Comparison of ENCODE assay signal across 19 mouse cellular contexts in genomic region chr5:103747098-103747497, GRCm38 (mm10). TPM values are rescaled to one million over a fixed set of nuclear protein-coding genes. Genes with fewer than 3 reads are reported as not detected.
DNase-seq lines count a peak whose midpoint lies in the region; ATAC-seq and TF ChIP-seq lines count a peak whose summit lies in the region.
"Had no signal": no experiment of that assay in that cellular context is flagged by ENCODE, and none has a peak within 500 bp of the region (broad histone marks: within the 10 kb centered on the region; RNA-seq: fewer than 3 reads in every experiment).

No protein-coding gene starts in this region.

- intact Hi-C loops in heart, adult 2 months (cut with DNase I): no loop called here

- H3K36me3 ChIP-seq in heart, adult 2 months (ENCODE audit: control insufficient read depth, insufficient read depth, low read length): no peaks in the 10 kb centered on the region
- no peaks in the 10 kb centered on the region for H3K36me3 ChIP-seq in heart, embryonic 11.5 days (ENCODE audit: control insufficient read depth, insufficient read depth, low read length)
- no peaks in the 10 kb centered on the region for H3K36me3 ChIP-seq in thymus, adult 2 months (ENCODE audit: control insufficient read depth, insufficient read depth, low read length)
- H3K36me3 ChIP-seq in liver, embryonic 15.5 days (replicated peaks): no peaks in the 10 kb centered on the region
- H3K36me3 ChIP-seq in stomach, postnatal 0 days (ENCODE audit: control insufficient read depth, insufficient read depth, low read length): no peaks in the 10 kb centered on the region
- no peaks in the 10 kb centered on the region for H3K36me3 ChIP-seq in hindbrain, embryonic 13.5 days
- H3K36me3 ChIP-seq: embryonic facial prominence, embryonic 10.5 days; forebrain, embryonic 12.5 days; intestine, embryonic 15.5 days; kidney, embryonic 15.5 days; midbrain, embryonic 10.5 days had no signal

- peak overlapping the region; percentile 36 for H3K27ac ChIP-seq in heart, adult 2 months
- H3K27ac ChIP-seq in heart, embryonic 11.5 days (ENCODE audit: low read depth, low read length): no peak overlapping the region
- H3K27ac ChIP-seq in thymus, adult 2 months (ENCODE audit: control insufficient read depth, insufficient read depth, low read length): peak overlapping the region; percentile 66
- peak overlapping the region; percentile 88 for H3K27ac ChIP-seq in liver, embryonic 15.5 days (replicated peaks)
- no peak overlapping the region for H3K27ac ChIP-seq in stomach, postnatal 0 days (replicated peaks)
- no peak overlapping the region for H3K27ac ChIP-seq in hindbrain, embryonic 13.5 days
- H3K27ac ChIP-seq: embryonic facial prominence, embryonic 10.5 days; forebrain, embryonic 12.5 days; hindbrain, embryonic 14.5 days; intestine, embryonic 15.5 days; kidney, embryonic 15.5 days; midbrain, embryonic 10.5 days had no signal

- H3K27me3 ChIP-seq in heart, adult 2 months (ENCODE audit: control insufficient read depth, insufficient read depth, low read length): no peaks in the 10 kb centered on the region
- no peaks in the 10 kb centered on the region for H3K27me3 ChIP-seq in heart, embryonic 11.5 days (ENCODE audit: control insufficient read depth, insufficient read depth, low read length)
- no peaks in the 10 kb centered on the region for H3K27me3 ChIP-seq in thymus, adult 2 months (ENCODE audit: control insufficient read depth, insufficient read depth, low read length)
- H3K27me3 ChIP-seq in liver, embryonic 15.5 days: no peaks in the 10 kb centered on the region
- H3K27me3 ChIP-seq in stomach, postnatal 0 days (ENCODE audit: control insufficient read depth, insufficient read depth, low read length): no peaks in the 10 kb centered on the region
- no peaks in the 10 kb centered on the region for H3K27me3 ChIP-seq in hindbrain, embryonic 13.5 days
- H3K27me3 ChIP-seq: intestine, embryonic 15.5 days had no signal

- TF ChIP-seq POLR2A in heart, adult 2 months (IDR thresholded peaks at IDR 0.05; ENCODE audit: insufficient read depth, low read depth, low read length): no peak
- TF ChIP-seq POLR2A in thymus, adult 2 months (IDR thresholded peaks at IDR 0.05; ENCODE audit: control insufficient read depth, extremely low read depth, insufficient read depth, low read length, poor library complexity): no peak

- no peak for DNase-seq in heart, adult 2 months
- DNase-seq in thymus, adult 2 months: no peak
- DNase-seq in thymus, postnatal 4 days: no peak
- no peak for DNase-seq in stomach, postnatal 0 days (ENCODE audit: low spot score)
- DNase-seq in retina, embryonic 14.5 days (ENCODE audit: low spot score): no peak
- DNase-seq: adrenal gland, postnatal 36 days; cerebellum, adult 2 months; gastrocnemius, postnatal 25 days; kidney, postnatal 4 days; thymus, adult 18-20 months had no signal

- H3K4me2 ChIP-seq in heart, embryonic 11.5 days: no peak overlapping the region
- H3K4me2 ChIP-seq in liver, embryonic 15.5 days: no peak overlapping the region
- no peak overlapping the region for H3K4me2 ChIP-seq in stomach, postnatal 0 days (replicated peaks; ENCODE audit: low read depth)
- H3K4me2 ChIP-seq in hindbrain, embryonic 13.5 days: no peak overlapping the region
- H3K4me2 ChIP-seq: forebrain, embryonic 12.5 days; hindbrain, embryonic 14.5 days; intestine, embryonic 15.5 days; kidney, embryonic 15.5 days had no signal

- 58% methylated on average over 2 of the region's 2 CpGs for WGBS in heart, adult 2 months
- WGBS in heart, embryonic 11.5 days (ENCODE audit: insufficient replicate concordance): 91% methylated on average over 2 of the region's 2 CpGs
- 37% methylated on average over 2 of the region's 2 CpGs for WGBS in thymus, adult 2 months
- WGBS in liver, embryonic 15.5 days (ENCODE audit: insufficient replicate concordance): 66% methylated on average over 2 of the region's 2 CpGs
- WGBS in stomach, postnatal 0 days: 75% methylated on average over 2 of the region's 2 CpGs
- WGBS in hindbrain, embryonic 13.5 days: 89% methylated on average over 2 of the region's 2 CpGs

- H3K9ac ChIP-seq in heart, adult 2 months (ENCODE audit: low read depth, low read length): no peak overlapping the region
- no peak overlapping the region for H3K9ac ChIP-seq in heart, embryonic 11.5 days (ENCODE audit: low read depth, low read length)
- H3K9ac ChIP-seq in liver, embryonic 15.5 days: no peak overlapping the region
- H3K9ac ChIP-seq in stomach, postnatal 0 days (ENCODE audit: low read length): no peak overlapping the region
- no peak overlapping the region for H3K9ac ChIP-seq in hindbrain, embryonic 13.5 days
- H3K9ac ChIP-seq: forebrain, embryonic 12.5 days; hindbrain, embryonic 14.5 days; intestine, embryonic 15.5 days; kidney, embryonic 15.5 days had no signal

- TF ChIP-seq CTCF in heart, adult 2 months (IDR thresholded peaks at IDR 0.05): no peak
- no peak for TF ChIP-seq CTCF in thymus, adult 2 months (IDR thresholded peaks at IDR 0.05; ENCODE audit: borderline replicate concordance, control insufficient read depth, extremely low read depth, insufficient read depth, low read length, poor library complexity)
- TF ChIP-seq CTCF in stomach, postnatal 0 days (IDR thresholded peaks at IDR 0.05; ENCODE audit: low read depth): no peak

- peaks cover 1% of the 10 kb centered on the region; the same call in 1 of the 2 replicates for H3K4me1 ChIP-seq in heart, adult 2 months (ENCODE audit: control insufficient read depth, insufficient read depth, low read length)
- H3K4me1 ChIP-seq in heart, embryonic 11.5 days (ENCODE audit: control insufficient read depth, insufficient read depth, low read length): no peaks in the 10 kb centered on the region
- peaks cover 26% of the 10 kb centered on the region for H3K4me1 ChIP-seq in thymus, adult 2 months (replicated peaks; ENCODE audit: control insufficient read depth, insufficient read depth, low read length)
- H3K4me1 ChIP-seq in liver, embryonic 15.5 days (replicated peaks): peaks cover 82% of the 10 kb centered on the region
- H3K4me1 ChIP-seq in stomach, postnatal 0 days (replicated peaks; ENCODE audit: control insufficient read depth, insufficient read depth): no peaks in the 10 kb centered on the region
- no peaks in the 10 kb centered on the region for H3K4me1 ChIP-seq in hindbrain, embryonic 13.5 days (replicated peaks)
- H3K4me1 ChIP-seq: intestine, embryonic 15.5 days; kidney, embryonic 15.5 days had no signal

- H3K4me3 ChIP-seq in heart, adult 2 months: no peak overlapping the region
- H3K4me3 ChIP-seq in heart, embryonic 11.5 days (ENCODE audit: low read depth, low read length): no peak overlapping the region
- no peak overlapping the region for H3K4me3 ChIP-seq in thymus, adult 2 months (ENCODE audit: control insufficient read depth, insufficient read depth, low read length)
- H3K4me3 ChIP-seq in liver, embryonic 15.5 days (replicated peaks): no peak overlapping the region
- no peak overlapping the region for H3K4me3 ChIP-seq in stomach, postnatal 0 days (ENCODE audit: low read depth, low read length)
- H3K4me3 ChIP-seq in hindbrain, embryonic 13.5 days: no peak overlapping the region
- H3K4me3 ChIP-seq: embryonic facial prominence, embryonic 10.5 days; forebrain, embryonic 12.5 days; intestine, embryonic 15.5 days; kidney, embryonic 15.5 days; midbrain, embryonic 10.5 days had no signal

- TF ChIP-seq EP300 in heart, adult 2 months (IDR thresholded peaks at IDR 0.05; ENCODE audit: insufficient read depth, low read depth, low read length): no peak
- TF ChIP-seq EP300 in stomach, postnatal 0 days (optimal IDR thresholded peaks at IDR 0.05): no peak

- H3K9me3 ChIP-seq in heart, embryonic 11.5 days (replicated peaks; ENCODE audit: control insufficient read depth, low read length): no peaks in the 10 kb centered on the region
- H3K9me3 ChIP-seq in liver, embryonic 15.5 days (replicated peaks): no peaks in the 10 kb centered on the region
- H3K9me3 ChIP-seq in stomach, postnatal 0 days (ENCODE audit: control insufficient read depth, low read length): no peaks in the 10 kb centered on the region
- H3K9me3 ChIP-seq in hindbrain, embryonic 13.5 days: no peaks in the 10 kb centered on the region
- H3K9me3 ChIP-seq: embryonic facial prominence, embryonic 10.5 days; forebrain, embryonic 12.5 days; intestine, embryonic 15.5 days; kidney, embryonic 15.5 days; midbrain, embryonic 10.5 days had no signal

- ATAC-seq in heart, embryonic 11.5 days (replicated peaks; ENCODE audit: insufficient number of reproducible peaks, low FRiP score, low TSS enrichment): no peak
- no peak for ATAC-seq in liver, embryonic 15.5 days (ENCODE audit: insufficient read depth)
- peak; percentile 38; the same call in 1 of the 2 replicates for ATAC-seq in stomach, postnatal 0 days (ENCODE audit: low FRiP score, low TSS enrichment)
- no peak for ATAC-seq in hindbrain, embryonic 13.5 days (ENCODE audit: low FRiP score)
- ATAC-seq: intestine, embryonic 15.5 days had no signal

- no peaks in the 10 kb centered on the region for H3K79me2 ChIP-seq in heart, adult 2 months (replicated peaks; ENCODE audit: control insufficient read depth, insufficient read depth, low read length)

RNA-seq across cellular contexts. Expression of gene Aff1, which starts 54.9 kb away (rescaled TPM):
- 10 to 100 TPM; 37.4 to 46.9 TPM for total RNA-seq in heart, adult 2 months (2021)
- 10.5 and 14.1 TPM in 2 replicates for polyA plus RNA-seq in heart, adult 2 months (2012; rRNA removed)
- 12.1 and 13.4 TPM in 2 replicates for polyA plus RNA-seq in heart, embryonic 11.5 days (2014; fragmentation: Nextera tagmentation; extraction: Ambion mirVana)
- 49.1 and 51.7 TPM in 2 replicates for polyA plus RNA-seq in thymus, adult 2 months (2012; rRNA removed)
- polyA plus RNA-seq in liver, embryonic 15.5 days (2015; fragmentation: Nextera tagmentation; extraction: Ambion mirVana): 14.3 and 17.9 TPM in 2 replicates
- 4.3 and 4.9 TPM in 2 replicates for polyA plus RNA-seq in stomach, postnatal 0 days (2015; fragmentation: Nextera tagmentation; extraction: Ambion mirVana)
- 2.4 and 2.7 TPM in 2 replicates for polyA plus RNA-seq in hindbrain, embryonic 13.5 days (2015; fragmentation: Nextera tagmentation; extraction: Ambion mirVana)

Comparison
In these comparisons a context has a peak if more than half of its experiments do, and no peak if none do; other contexts are left out.
1. H3K27ac ChIP-seq: peak in heart, adult 2 months (single experiment), thymus, adult 2 months (single experiment) and liver, embryonic 15.5 days (single experiment); none in heart, embryonic 11.5 days (single experiment), stomach, postnatal 0 days (single experiment) and hindbrain, embryonic 13.5 days (single experiment).